Mouse (Mus musculus): Measurements from ENCODE around the gene Wasf2.
A peak's percentile ranks its signal among the peaks of the same experiment; 100 is the strongest.

Wasf2 gene

DNA sequence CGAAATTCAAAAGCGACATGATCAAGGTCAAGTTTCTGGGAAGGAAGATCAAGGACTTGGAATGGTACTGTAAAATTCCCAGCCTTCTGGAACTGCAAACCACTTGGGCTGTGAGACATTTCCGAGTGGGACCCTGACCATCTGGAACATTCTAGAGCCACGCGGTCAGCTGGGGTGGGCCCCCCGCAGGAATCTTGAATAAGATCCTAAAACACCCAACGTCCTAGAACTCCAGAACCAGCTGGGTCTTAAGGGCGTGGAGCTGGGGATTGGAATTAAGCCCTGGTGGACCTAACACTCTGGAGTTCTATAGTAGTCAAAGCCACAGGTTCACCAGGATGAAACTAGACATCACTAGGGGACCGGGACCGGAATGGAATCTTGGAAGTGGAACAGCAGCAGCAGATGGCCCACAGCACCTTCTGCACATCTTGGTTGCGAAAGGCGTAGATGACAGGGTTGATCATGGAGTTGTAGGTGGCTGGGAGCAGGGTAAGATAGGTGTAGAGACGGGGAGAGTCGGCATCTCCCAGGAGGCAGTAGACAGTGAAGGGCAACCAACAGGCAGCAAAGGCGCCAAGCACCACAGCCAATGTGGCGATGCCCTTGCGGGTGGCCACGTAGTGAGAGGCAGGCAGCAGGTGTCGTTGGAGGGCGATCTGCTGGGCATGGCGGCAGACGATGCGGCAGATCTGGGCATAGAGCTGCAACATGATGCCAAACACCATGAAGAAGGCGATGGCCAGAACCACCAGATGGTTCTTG, 79.9 kb downstream of the Wasf2 start:
- no peak for DNase-seq

GRCm38 (mm10) chr4:133210788-133211390, 80.6 kb downstream of the Wasf2 start:
- DNase-seq: no peak

DNA sequence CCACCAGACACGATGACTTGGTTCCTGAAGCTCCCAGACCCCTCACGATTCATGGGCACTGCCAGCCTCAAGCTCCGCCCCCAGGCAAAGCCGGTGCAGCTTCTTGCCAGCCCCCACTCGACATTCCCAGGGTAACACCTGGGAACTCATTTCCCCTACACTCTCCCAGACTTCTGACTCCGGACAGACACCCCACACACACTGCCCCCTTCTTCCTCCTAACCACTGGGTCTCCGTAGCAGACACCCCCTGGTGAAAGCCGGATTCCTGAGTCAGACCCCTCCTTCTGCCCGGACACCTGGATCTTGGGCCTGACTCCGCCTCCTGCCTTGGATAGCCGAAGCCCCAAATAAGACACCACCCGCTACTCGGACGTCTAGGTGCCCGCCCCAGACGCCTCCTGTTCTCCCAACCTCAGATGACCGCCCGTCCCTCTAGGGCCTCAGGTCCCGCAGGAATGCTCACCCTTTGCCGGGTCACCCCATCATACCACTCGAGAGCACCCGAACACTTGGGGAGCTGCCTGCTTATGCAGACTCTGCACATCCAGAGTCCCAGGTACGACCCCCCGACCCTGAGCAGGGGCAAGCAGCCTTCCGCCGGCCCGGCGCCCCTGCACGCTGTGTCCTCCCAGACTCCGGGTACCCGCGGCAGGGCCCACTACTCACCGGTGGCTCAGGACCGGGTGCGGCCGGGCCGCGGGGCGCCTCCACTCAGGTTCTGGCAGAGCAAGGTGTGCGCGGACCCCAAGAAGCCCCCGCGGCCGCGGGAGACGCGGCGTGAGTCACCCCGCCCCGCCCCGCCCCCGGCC, 81.7 kb downstream of the Wasf2 start, which contains the start of the genes Cd164l2 and Gpr3:
Cd164l2 (plus strand) TSS at position 381 of the 811 bp plus-strand sequence.
Gpr3 (minus strand) TSS at position 786 of the 811 bp plus-strand sequence.
- DNase-seq: no peak

- DNase-seq: peak; percentile 79
These were observed 82.4 kb downstream of the Wasf2 start for GRCm38 (mm10) chr4:133212562-133213267.

- no peak for DNase-seq
These were observed 82.9 kb downstream of the Wasf2 start for GRCm38 (mm10) chr4:133213268-133213590.

- DNase-seq: no peak
These were observed 83.4 kb downstream of the Wasf2 start for GRCm38 (mm10) chr4:133213661-133214060.

GRCm38 (mm10) chr4:133217641-133218040, 87.3 kb downstream of the Wasf2 start:
- peak; percentile 66 for DNase-seq

- no peak for DNase-seq
These were observed 88.4 kb downstream of the Wasf2 start for GRCm38 (mm10) chr4:133218745-133219144.

DNA sequence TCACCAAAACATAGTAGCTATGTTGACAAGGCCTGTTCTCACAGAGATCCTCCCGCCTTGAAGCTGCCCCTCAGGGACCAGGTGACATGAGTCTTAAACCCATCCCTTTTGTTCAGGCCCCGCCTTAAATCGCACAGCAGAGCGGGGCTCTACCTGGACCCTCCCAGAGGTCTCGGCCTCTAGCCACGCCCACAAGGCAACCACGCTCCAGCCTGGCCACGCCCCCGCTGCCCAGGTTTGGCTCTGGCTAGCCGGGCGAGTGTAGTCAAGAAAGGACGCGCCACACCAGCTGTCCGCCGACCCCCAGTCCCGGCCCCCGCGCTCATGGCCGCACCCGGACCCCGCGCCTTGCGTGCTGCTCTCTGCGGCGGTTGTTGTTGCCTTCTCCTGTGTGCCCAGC, 90.4 kb downstream of the Wasf2 start:
- DNase-seq: peak; percentile 67

GRCm38 (mm10) chr4:133221701-133222100, 91.4 kb downstream of the Wasf2 start:
- no peak for DNase-seq

- no peak for DNase-seq
These were observed 93.6 kb downstream of the Wasf2 start for GRCm38 (mm10) chr4:133223875-133224274.

DNA sequence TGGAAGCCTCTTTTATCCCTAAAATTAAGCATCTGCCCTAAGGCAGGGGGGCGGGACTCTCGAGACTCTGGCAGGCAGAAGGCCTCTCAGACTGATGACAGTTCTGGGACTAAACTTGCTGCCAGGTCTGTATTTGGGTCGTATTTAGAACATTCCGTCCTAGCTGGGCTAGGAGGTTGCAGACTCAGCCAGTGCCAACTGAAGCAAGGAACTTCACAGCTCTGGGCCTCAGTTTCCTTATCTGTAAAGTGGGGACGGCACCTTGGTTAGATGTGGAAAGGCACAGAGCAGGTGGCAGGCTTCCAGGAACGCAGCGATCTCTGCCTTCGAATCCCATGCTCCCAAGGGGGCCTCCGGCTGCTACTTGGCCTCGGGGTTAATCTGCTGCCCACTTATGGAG, 95.8 kb downstream of the Wasf2 start:
- no peak for DNase-seq

- DNase-seq: no peak
These were observed 97.3 kb downstream of the Wasf2 start for GRCm38 (mm10) chr4:133227636-133228035.

- DNase-seq: no peak
These were observed 99.3 kb downstream of the Wasf2 start for GRCm38 (mm10) chr4:133229582-133229981.

DNA sequence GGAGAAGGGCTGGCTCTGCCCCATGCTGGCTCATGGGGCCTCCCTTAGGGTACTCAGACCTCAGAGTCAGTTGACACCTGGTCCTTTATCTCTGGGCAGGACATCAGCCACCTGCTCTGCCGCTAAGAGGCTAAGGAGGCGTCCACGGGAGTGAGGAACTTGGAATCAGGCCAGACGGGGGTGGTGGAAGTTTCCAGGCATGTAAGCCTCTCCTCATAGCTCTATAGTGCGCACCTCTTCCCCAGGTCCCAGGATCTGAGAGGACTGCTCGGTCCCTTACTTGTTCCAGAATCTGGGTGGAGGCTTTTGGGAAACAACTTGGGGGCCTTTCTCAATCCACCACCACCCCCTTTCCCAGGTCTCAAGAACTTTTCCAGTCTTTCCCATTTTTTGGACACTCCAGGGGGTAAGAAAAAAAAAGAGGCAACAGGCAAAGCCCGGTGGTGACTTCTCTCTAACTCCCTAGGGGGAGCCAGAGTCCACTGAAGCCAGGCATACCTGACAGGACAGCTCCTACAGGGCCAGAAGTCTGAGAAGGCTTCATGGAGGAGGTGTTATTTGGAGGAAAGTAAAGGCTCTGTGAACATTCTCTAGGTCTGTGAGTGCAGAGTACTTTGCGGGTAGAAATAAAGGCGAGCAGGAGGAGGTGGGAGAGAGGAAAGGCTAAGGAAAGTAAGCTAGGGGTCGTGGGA, 103.1 kb downstream of the Wasf2 start:
- DNase-seq: peak; percentile 65

- no peak for DNase-seq
These were observed 104.5 kb downstream of the Wasf2 start for GRCm38 (mm10) chr4:133234771-133235170.

DNA sequence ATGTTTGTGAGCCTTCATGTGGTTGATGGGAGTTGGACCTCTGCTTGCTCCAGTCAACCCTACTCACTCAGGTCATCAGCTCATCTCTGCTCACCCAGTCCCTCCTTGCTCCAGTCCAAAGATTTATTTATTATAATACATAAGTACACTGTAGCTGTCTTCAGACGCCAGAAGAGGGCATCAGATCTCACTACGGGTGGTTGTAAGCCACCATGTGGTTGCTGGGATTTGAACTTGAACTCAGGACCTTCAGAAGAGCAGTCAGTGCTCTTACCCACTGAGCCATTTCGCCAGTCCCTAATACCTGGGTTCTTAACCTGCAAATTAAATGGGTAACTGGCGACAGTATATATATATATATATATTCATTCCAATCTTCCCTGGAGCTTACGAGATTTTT, 105.1 kb downstream of the Wasf2 start:
- no peak for DNase-seq

- peak; percentile 59 for DNase-seq
These were observed 107.6 kb downstream of the Wasf2 start for GRCm38 (mm10) chr4:133237911-133238310.

DNA sequence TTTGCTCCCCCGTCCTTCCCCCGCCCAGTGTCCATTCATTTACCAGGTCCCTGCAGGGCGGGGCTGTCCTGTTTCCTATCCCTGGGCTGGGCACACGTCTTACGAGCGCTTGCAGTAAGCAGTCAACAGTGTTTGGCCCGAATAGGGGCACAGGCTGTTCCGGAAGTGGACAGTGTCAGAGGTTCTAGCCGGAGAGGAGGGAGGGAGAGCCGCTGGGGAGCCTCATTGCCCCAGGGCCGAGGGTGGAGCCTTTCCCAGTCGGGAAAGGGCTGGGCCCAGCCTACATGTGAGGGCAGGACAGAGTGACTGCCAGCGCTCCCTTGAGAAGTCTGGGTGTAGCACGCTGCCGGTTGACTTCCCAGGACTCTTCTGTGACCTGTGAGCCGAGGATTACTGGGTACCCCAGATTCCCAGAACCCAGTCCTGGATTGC, 110.2 kb downstream of the Wasf2 start, which contains the start of gene Map3k6:
Map3k6 (plus strand) TSS at position 329 of the 432 bp plus-strand sequence.
- peak; percentile 75 for DNase-seq

- peak; percentile 94 for DNase-seq
These were observed 110.9 kb downstream of the Wasf2 start for GRCm38 (mm10) chr4:133240934-133241908.

- no peak for DNase-seq
These were observed 111.6 kb downstream of the Wasf2 start for GRCm38 (mm10) chr4:133241910-133242309.

Data from liver (tissue).